Mouse (Mus musculus) small intestine, adult 10 weeks (tissue): ENCODE results near the gene Olfr543. TPM values are rescaled to one million over a fixed set of nuclear protein-coding genes. Genes with fewer than 3 reads are reported as not detected.

Source experiments
- polyA plus RNA-seq: library from polyadenylated mRNA; stranded (reverse); fragments of 350-450 nt; fragmentation: Illumina TruSeq; extraction: RNeasy Lipid Tissue Mini Kit (QIAGEN cat#74804); gene quantifications from one replicate; pipeline ENCODE4 v1.2.3, GENCODE M21; 2014; ENCODE audit warnings: low replicate concordance

Gene Olfr543
- polyA plus RNA-seq = not detected

DNA sequence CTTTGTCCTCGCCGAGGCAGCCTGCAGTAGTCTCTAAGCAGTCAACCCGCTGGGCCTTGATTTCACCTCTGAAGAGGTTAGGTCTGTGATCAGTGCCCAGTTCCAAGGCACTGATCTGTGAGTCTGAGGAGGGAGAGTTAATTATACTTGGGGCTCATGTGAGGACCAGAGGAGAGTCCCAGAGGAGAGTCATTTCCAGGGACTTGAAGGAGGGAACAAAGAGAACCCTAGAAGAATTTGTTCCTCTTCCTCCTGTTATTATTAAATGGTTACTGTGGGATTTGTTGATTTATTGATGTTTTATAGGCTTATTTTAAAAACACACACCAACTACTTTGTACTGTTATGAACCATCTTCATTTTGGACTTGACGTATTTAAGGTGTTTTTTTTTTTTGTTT is at the start of gene Olfr543:
TSS of gene Olfr543 (minus strand) at position 101 of the 400 bp plus-strand sequence.

DNA sequence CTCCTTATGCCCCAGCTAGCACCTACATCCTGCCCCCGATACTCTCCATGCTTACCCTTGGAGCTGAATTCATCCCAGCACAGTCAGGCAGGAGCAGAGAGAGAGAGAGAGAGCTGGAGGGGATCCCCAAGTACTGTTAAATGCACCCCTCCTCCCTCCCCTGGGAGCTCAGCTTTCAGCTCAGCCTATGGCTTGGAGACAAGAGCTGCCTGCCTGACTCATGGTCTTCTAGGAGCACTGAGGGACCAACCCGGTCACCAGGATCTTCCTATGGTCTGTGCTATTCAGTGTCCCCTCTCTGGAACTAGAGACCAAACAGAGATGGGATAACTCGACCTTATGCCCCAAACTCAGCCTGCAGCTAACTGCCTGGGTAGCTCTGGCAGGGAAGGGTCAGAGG is 18.0 kb upstream of the Olfr543 start, which contains the start of gene Olfr545:
TSS of gene Olfr545 (minus strand) at position 101 of the 400 bp plus-strand sequence.

DNA sequence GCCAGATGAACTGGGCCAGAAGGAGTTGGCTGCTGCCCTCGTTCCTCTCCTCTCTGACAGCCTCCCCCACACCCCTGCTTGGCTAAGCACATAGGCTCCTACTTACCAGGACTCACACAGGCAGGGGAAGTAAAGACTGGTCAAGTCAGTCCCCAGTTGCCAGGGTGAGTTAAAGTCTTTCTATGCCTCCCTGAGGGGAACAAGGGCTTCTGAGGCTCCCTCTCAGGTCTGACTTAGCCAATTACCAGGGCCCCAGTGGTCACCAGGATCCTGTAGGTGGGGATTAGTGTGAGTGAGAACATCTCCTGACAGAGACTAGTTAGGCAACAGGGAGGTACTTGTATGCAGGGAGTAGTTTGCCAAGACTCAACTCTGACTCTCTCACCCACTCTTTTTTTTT is 6.7 kb upstream of the Olfr543 start, which contains the start of gene Olfr544:
TSS of gene Olfr544 (minus strand) at position 153 of the 400 bp plus-strand sequence.

GRCm38 (mm10) chr7:102441657-102442391 is 39.7 kb downstream of the Olfr543 start, which contains the start of gene Rrm1:
TSS of gene Rrm1 (plus strand) at chr7:102441695.

Other genes with a start within 250 kb of the Olfr543 start
- gene Rhog, start 225.6 kb downstream of the Olfr543 start, polyA plus RNA-seq = 1.5 TPM
- gene Stim1, start 213.9 kb downstream of the Olfr543 start, polyA plus RNA-seq = 4.9 TPM
- gene Rrm1, start 40.0 kb downstream of the Olfr543 start, polyA plus RNA-seq = 35.8 TPM
- not detected for gene Olfr544, start 6.6 kb upstream of the Olfr543 start, polyA plus RNA-seq
- not detected for gene Olfr545, start 17.9 kb upstream of the Olfr543 start, polyA plus RNA-seq
- not detected for gene Olfr547, start 53.1 kb upstream of the Olfr543 start, polyA plus RNA-seq
- not detected for gene Olfr548-ps1, start 59.2 kb upstream of the Olfr543 start, polyA plus RNA-seq
- not detected for gene Olfr549, start 68.2 kb upstream of the Olfr543 start, polyA plus RNA-seq
- 15.3 TPM for gene Trim21, start 83.8 kb upstream of the Olfr543 start, polyA plus RNA-seq
- not detected for gene Olfr550, start 89.8 kb upstream of the Olfr543 start, polyA plus RNA-seq
- not detected for gene Olfr551, start 110.2 kb upstream of the Olfr543 start, polyA plus RNA-seq
- gene Olfr552, start 116.1 kb upstream of the Olfr543 start, polyA plus RNA-seq = not detected
- not detected for gene Olfr553, start 136.5 kb upstream of the Olfr543 start, polyA plus RNA-seq
- not detected for gene Olfr554, start 156.8 kb upstream of the Olfr543 start, polyA plus RNA-seq
- not detected for gene Olfr555, start 177.1 kb upstream of the Olfr543 start, polyA plus RNA-seq
- gene Olfr556, start 183.2 kb upstream of the Olfr543 start, polyA plus RNA-seq = not detected
- 3.0 TPM for gene Trim68, start 205.6 kb upstream of the Olfr543 start, polyA plus RNA-seq
- gene Olfr557, start 214.2 kb upstream of the Olfr543 start, polyA plus RNA-seq = not detected
- gene Olfr558, start 220.5 kb upstream of the Olfr543 start, polyA plus RNA-seq = 2.3 TPM
- not detected for gene Olfr33, start 237.4 kb upstream of the Olfr543 start, polyA plus RNA-seq
- not detected for gene Olfr559, start 245.8 kb upstream of the Olfr543 start, polyA plus RNA-seq